Mouse (Mus musculus) MEL (cell line): ENCODE measurements around the gene Zcchc14.

Experiments
- BHLHE40 ChIP-seq: IDR thresholded peaks from 2 replicates; pipeline ENCODE4 v1.6.1; 2012; ENCODE audit warnings: low read depth, mild to moderate bottlenecking, inconsistent platforms, low read length, improper control_type of control experiment, borderline replicate concordance
- CTCF ChIP-seq, 3 experiments: IDR thresholded peaks in 2 of 3; conservative IDR thresholded peaks in 1 of 3; 2 replicates each; pipeline ENCODE4 v1.5.1; 2011 to 2012; ENCODE audit warnings: low read length in 3 of 3, low read depth in 2 of 3, mild to moderate bottlenecking in 2 of 3, improper control_type of control experiment in 1 of 3, inconsistent platforms in 1 of 3, mixed read lengths in 1 of 3, moderate library complexity in 1 of 3; ENCODE audit not compliant: control insufficient read depth in 1 of 3, insufficient read depth in 1 of 3, poor library complexity in 1 of 3, severe bottlenecking in 1 of 3
- EP300 ChIP-seq, 2 experiments: IDR thresholded peaks; 2 replicates each; pipeline ENCODE4 v1.6.1; 2011; ENCODE audit warnings: improper control_type of control experiment in 2 of 2, low read length in 2 of 2, low read depth in 1 of 2, mild to moderate bottlenecking in 1 of 2
- GABPA ChIP-seq: IDR thresholded peaks from 2 replicates; pipeline ENCODE4 v1.6.1; 2012; ENCODE audit warnings: low read depth, mild to moderate bottlenecking, inconsistent platforms, low read length, improper control_type of control experiment, moderate library complexity
- MXI1 ChIP-seq: IDR thresholded peaks from 2 replicates; pipeline ENCODE4 v1.6.1; 2011; ENCODE audit warnings: mild to moderate bottlenecking, low read depth, low read length, improper control_type of control experiment
- NELFE ChIP-seq: IDR thresholded peaks from 2 replicates; pipeline ENCODE4 v1.6.1; 2011; ENCODE audit warnings: low read depth, low read length, improper control_type of control experiment
- NRF1 ChIP-seq: IDR thresholded peaks from 2 replicates; pipeline ENCODE4 v1.6.1; 2014; ENCODE audit warnings: low read depth, mild to moderate bottlenecking, inconsistent platforms, low read length, improper control_type of control experiment, moderate library complexity; ENCODE audit not compliant: poor library complexity, insufficient read depth, severe bottlenecking
- POLR2A ChIP-seq, 2 experiments: IDR thresholded peaks; 2 replicates each; pipeline ENCODE4 v1.6.1; 2011 to 2012; ENCODE audit warnings: low read length in 2 of 2, mild to moderate bottlenecking in 2 of 2, control low read depth in 1 of 2, improper control_type of control experiment in 1 of 2, low read depth in 1 of 2, moderate library complexity in 1 of 2; ENCODE audit not compliant: control insufficient read depth in 1 of 2, insufficient read depth in 1 of 2, poor library complexity in 1 of 2
- SIN3A ChIP-seq: IDR thresholded peaks from 2 replicates; pipeline ENCODE4 v1.6.1; 2012; ENCODE audit warnings: low read length, improper control_type of control experiment, inconsistent platforms
- TAL1 ChIP-seq: IDR thresholded peaks from 2 replicates; pipeline ENCODE4 v1.6.1; 2012; ENCODE audit warnings: mild to moderate bottlenecking, inconsistent platforms, low read length, moderate library complexity, mixed read lengths
- UBTF ChIP-seq: IDR thresholded peaks from 2 replicates; pipeline ENCODE4 v1.6.1; 2012; ENCODE audit warnings: low read depth, mild to moderate bottlenecking, inconsistent platforms, low read length, improper control_type of control experiment, moderate library complexity, borderline replicate concordance; ENCODE audit not compliant: insufficient read depth
- USF2 ChIP-seq, 2 experiments: IDR thresholded peaks; 2 replicates each; pipeline ENCODE4 v1.6.1; 2011 to 2012; ENCODE audit warnings: improper control_type of control experiment in 2 of 2, low read length in 2 of 2, borderline replicate concordance in 1 of 2, inconsistent platforms in 1 of 2, low read depth in 1 of 2, mild to moderate bottlenecking in 1 of 2; ENCODE audit not compliant: insufficient read depth in 1 of 2
- ZC3H11A ChIP-seq: IDR thresholded peaks from 2 replicates; pipeline ENCODE4 v1.6.1; 2012; ENCODE audit warnings: low read depth, mild to moderate bottlenecking, inconsistent platforms, low read length, improper control_type of control experiment
- ZMIZ1 ChIP-seq: IDR thresholded peaks from 2 replicates; pipeline ENCODE4 v1.6.1; 2012; ENCODE audit warnings: low read depth, mild to moderate bottlenecking, inconsistent platforms, low read length, improper control_type of control experiment, moderate library complexity

GRCm38 (mm10) chr8:121609916-121610315 lies 42.8 kb downstream of the Zcchc14 start:
- TF ChIP-seq CTCF (IDR thresholded peaks at IDR 0.05 in 2 of 3, conservative IDR thresholded peaks at IDR 0.05 in 1 of 3; ENCODE audit: control insufficient read depth in 1 of 3, insufficient read depth in 1 of 3, low read depth in 2 of 3, low read length in 3 of 3, poor library complexity in 1 of 3, severe bottlenecking in 1 of 3): no peak
- TF ChIP-seq SIN3A: no peak
- no peak for TF ChIP-seq POLR2A (IDR thresholded peaks at IDR 0.05; ENCODE audit: control insufficient read depth in 1 of 2, insufficient read depth in 1 of 2, low read depth in 1 of 2, low read length in 2 of 2, poor library complexity in 1 of 2)
- no peak for TF ChIP-seq EP300 (IDR thresholded peaks at IDR 0.05; ENCODE audit: low read depth in 1 of 2, low read length in 2 of 2)
- TF ChIP-seq NRF1: no peak
- no peak for TF ChIP-seq ZC3H11A
- TF ChIP-seq USF2 (IDR thresholded peaks at IDR 0.05; ENCODE audit: borderline replicate concordance in 1 of 2, insufficient read depth in 1 of 2, low read depth in 1 of 2, low read length in 2 of 2): no peak
- no peak for TF ChIP-seq GABPA
- no peak for TF ChIP-seq MXI1
- TF ChIP-seq TAL1: no peak
- TF ChIP-seq NELFE: no peak
- no peak for TF ChIP-seq BHLHE40
- TF ChIP-seq UBTF: no peak
- no peak for TF ChIP-seq ZMIZ1
